Mouse (Mus musculus): ENCODE results near the gene Ppp2r5a. TPM values are rescaled to one million over a fixed set of nuclear protein-coding genes. Genes with fewer than 3 reads are reported as not detected.
"Not testable (repeated sequence)": the region's sequence is repeated elsewhere in the genome, so short reads cannot be mapped to it uniquely, and the experiment has no call there.

The Ppp2r5a gene
- polyA plus RNA-seq, 1 experiment from 2014 or later, result 14.4 TPM

DNA sequence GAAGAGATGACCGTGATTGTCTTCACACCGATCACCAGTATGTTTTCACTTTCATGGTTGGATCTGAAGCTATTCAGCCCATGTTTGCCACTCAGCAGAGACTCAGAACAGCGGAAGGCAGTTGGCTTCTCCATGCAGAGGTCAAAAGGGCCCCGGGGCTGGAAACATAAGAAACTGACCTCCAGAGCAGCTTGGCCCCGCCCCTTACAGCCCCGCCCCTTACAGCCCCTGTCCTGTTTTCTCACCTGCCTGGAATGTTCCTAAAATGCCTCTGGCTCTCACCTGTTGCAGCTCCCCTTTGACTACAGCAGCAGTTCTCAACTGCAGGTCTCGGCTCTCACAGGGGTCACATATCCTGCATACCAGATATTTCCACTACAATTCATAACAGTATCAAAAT, 29.5 kb upstream of the Ppp2r5a start:
- WGBS, result 13% methylated on average over 7 of the region's 7 CpGs
- Histone ChIP-seq H3K4me2 (peak overlapping the region; percentile 36), H3K9ac (no peak overlapping the region), H3K9me3 (no peaks in the 10 kb centered on the region), H3K36me3 (no peaks in the 10 kb centered on the region), H3K4me1 (peaks cover 28% of the 10 kb centered on the region), H3K27me3 (no peaks in the 10 kb centered on the region), H3K27ac (no peak overlapping the region), H3K4me3 (no peak overlapping the region)
- no peak for ATAC-seq (ENCODE audit: insufficient number of reproducible peaks, insufficient read depth, low FRiP score, low TSS enrichment, low read depth)

DNA sequence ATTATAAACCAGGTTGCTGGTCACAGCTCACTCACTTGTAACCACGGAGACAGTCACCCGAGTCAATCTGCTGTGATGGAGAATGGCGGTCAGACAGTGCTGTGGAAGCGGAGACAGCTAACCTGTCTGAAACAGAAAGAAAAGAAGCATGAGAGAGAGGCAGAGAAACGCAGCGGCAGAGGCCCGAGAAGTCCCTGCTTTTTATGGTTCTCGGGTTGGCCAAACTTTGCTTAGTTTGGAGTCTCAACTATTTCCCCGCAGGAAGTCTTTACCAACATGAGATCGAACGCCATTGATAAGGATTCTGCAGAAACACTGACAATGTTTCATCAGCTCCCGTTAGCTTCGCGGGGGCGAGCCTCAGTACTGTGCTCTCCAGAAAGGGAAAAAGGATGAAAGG, 29.0 kb upstream of the Ppp2r5a start:
- H3K4me1 ChIP-seq, result peaks cover 28% of the 10 kb centered on the region
- no peak overlapping the region for H3K27ac ChIP-seq
- peak overlapping the region; percentile 36 for H3K4me2 ChIP-seq
- no peaks in the 10 kb centered on the region for H3K27me3 ChIP-seq
- H3K9me3 ChIP-seq, result no peaks in the 10 kb centered on the region
- no peaks in the 10 kb centered on the region for H3K36me3 ChIP-seq
- no peak overlapping the region for H3K4me3 ChIP-seq
- no peak for ATAC-seq (ENCODE audit: insufficient number of reproducible peaks, insufficient read depth, low FRiP score, low TSS enrichment, low read depth)
- no peak overlapping the region for H3K9ac ChIP-seq
- WGBS, result 58% methylated on average over 15 of the region's 15 CpGs

DNA sequence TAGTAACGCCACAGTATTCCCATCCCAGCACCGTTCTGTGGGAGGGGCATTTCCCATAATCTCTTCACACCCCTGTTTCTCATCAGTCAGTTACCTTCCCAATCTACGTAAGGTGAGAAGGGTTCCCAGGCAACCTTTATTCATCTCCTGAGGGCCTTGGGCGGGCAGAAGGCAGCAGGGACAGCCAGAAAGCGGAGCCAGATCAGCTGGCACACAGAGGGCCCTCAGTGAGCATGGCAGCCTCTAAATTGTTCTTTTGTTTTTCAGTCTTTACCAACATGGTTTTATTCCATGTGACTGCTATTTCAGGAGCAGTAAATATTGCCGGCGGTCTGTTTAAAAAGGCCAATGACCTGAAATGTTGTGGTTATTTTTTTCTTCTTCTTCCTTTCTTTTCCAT, 27.0 kb upstream of the Ppp2r5a start:
- Histone ChIP-seq H3K27ac (no peak overlapping the region), H3K4me2 (no peak overlapping the region), H3K36me3 (no peaks in the 10 kb centered on the region), H3K4me1 (peaks cover 13% of the 10 kb centered on the region), H3K9ac (no peak overlapping the region), H3K4me3 (no peak overlapping the region), H3K27me3 (no peaks in the 10 kb centered on the region), H3K9me3 (no peaks in the 10 kb centered on the region)
- WGBS, result 68% methylated on average over 7 of the region's 7 CpGs
- ATAC-seq (ENCODE audit: insufficient number of reproducible peaks, insufficient read depth, low FRiP score, low TSS enrichment, low read depth), result no peak

DNA sequence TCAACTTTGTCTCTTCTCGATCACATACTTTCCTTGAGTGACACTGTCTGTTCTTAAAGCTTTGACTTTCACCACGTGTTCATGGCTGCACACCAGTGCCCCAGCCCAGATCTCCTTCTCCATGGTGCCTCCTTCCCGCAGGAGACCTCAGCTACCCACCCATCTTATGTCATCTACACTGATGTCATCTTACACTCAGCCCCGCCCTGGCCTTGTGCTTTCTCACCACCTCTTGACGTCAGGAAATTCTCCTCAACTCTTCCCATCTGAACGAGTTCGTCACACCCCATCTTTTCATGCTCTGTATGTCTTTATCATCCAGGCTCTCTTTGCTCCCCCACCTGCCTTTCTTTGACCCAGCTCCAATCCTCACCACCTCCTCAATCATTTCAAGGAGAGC, 22.8 kb upstream of the Ppp2r5a start:
- Histone ChIP-seq H3K36me3 (no peaks in the 10 kb centered on the region), H3K4me1 (0 out of 2 replicates have a peak, but pooled peaks cover 3% of the 10 kb centered on the region), H3K27ac (no peak overlapping the region), H3K4me3 (no peak overlapping the region), H3K9ac (no peak overlapping the region), H3K9me3 (no peaks in the 10 kb centered on the region), H3K4me2 (no peak overlapping the region), H3K27me3 (no peaks in the 10 kb centered on the region)
- no peak for ATAC-seq (ENCODE audit: insufficient number of reproducible peaks, insufficient read depth, low FRiP score, low TSS enrichment, low read depth)
- WGBS, result 73% methylated on average over 7 of the region's 7 CpGs

DNA sequence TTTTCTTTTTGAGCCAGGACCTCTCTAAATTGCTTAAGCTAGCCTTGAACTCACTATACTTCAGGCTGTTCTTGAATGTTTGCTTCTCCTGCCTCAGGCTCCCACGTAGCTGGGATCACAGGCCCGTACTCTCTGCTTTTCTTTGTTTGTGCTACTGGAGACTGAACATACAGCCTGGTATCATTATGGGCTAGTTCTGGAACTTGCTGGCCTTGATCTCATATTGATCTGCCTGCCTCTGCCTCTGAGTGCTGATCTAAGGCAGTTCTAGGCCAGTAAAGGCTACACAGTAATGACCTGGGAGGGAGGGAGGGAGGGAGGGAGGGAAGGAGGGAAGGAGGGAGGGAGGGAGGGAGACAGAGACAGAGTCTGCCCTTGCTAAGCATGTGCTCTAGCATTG, 20.1 kb upstream of the Ppp2r5a start:
- Histone ChIP-seq H3K9me3 (no peaks in the 10 kb centered on the region), H3K4me3 (no peak overlapping the region), H3K27me3 (no peaks in the 10 kb centered on the region), H3K27ac (no peak overlapping the region), H3K4me1 (peaks cover 5% of the 10 kb centered on the region), H3K36me3 (no peaks in the 10 kb centered on the region), H3K4me2 (no peak overlapping the region), H3K9ac (no peak overlapping the region)
- WGBS, result 68% methylated on average over 2 of the region's 2 CpGs
- no peak for ATAC-seq (ENCODE audit: insufficient number of reproducible peaks, insufficient read depth, low FRiP score, low TSS enrichment, low read depth)

DNA sequence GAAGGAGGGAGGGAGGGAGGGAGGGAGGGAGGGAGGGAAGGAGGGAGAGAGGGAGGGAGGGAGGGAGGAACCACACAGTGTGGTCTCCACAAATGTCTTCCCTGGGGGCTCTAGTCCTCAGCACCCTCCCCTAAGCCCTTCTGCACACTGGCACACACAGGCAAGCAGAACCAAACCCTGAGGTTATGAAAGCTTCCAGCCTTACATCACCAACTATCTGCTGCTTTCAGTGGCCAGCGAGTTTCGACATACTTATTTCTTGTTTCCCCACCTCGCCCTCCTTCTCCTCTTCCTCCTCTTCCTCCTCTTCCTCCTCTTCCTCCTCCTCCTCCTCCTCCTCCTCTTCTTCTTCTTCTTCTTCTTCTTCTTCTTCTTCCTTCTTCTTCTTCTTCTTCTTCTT, 19.6 kb upstream of the Ppp2r5a start:
- not testable (repeated sequence) for H3K4me2 ChIP-seq; H3K4me1 ChIP-seq; H3K27me3 ChIP-seq; H3K9me3 ChIP-seq; H3K9ac ChIP-seq; H3K27ac ChIP-seq; ATAC-seq (ENCODE audit: insufficient number of reproducible peaks, insufficient read depth, low FRiP score, low TSS enrichment, low read depth); H3K4me3 ChIP-seq; H3K36me3 ChIP-seq
- 57% methylated on average over 3 of the region's 3 CpGs for WGBS

DNA sequence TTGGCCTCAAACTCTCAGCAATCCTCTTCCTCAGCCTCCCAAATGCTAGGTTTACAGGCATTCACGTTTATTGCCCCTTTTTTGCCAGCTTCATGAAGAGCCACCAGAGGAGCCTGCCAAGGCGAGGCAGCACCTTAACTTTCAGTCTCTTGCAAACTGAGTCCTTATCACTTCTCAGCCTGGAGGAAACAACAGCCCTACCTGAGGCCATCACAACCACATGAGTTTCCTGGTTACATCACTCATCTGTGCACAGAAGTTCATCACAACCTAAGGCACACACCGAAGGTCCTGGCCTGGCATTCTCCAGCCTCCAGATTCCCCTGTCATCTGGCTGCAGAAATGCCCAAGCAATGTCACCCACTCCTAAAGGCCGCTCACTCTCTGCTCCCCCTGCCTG, 19.1 kb upstream of the Ppp2r5a start:
- no peak overlapping the region for H3K4me2 ChIP-seq
- H3K9me3 ChIP-seq, result no peaks in the 10 kb centered on the region
- H3K27ac ChIP-seq, result no peak overlapping the region
- H3K4me3 ChIP-seq, result no peak overlapping the region
- H3K4me1 ChIP-seq, result peaks cover 5% of the 10 kb centered on the region
- H3K36me3 ChIP-seq, result no peaks in the 10 kb centered on the region
- no peaks in the 10 kb centered on the region for H3K27me3 ChIP-seq
- ATAC-seq (ENCODE audit: insufficient number of reproducible peaks, insufficient read depth, low FRiP score, low TSS enrichment, low read depth), result no peak
- no peak overlapping the region for H3K9ac ChIP-seq
- 66% methylated on average over 4 of the region's 4 CpGs for WGBS

DNA sequence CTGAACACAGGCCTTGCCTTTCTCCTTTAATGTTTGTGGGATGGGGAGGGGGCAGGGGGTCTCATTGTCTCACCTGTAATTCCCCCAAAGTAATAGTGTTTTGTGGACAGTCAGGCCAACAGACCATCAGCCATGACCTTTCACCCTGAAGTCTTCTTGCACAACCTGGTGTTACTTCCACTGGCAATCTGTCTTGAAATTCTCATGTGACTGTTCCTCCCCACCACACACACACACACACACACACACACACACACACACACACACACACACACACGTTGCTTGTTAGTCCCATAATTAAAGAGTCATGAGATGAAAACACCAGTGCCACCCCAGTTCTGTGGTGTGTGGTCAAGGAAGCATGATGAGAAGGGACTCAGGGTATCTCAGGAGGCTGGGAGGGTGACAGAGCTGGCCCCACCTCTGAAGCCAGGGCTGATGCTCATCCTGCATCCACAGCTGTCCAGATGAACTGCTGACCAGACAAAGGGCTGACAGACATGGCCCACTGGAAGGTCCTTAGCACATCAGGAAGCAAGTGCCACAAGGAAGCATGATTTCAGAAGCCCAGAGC, 18.4 kb upstream of the Ppp2r5a start:
- Histone ChIP-seq H3K9ac (no peak overlapping the region), H3K4me3 (no peak overlapping the region), H3K36me3 (no peaks in the 10 kb centered on the region), H3K4me1 (peaks cover 5% of the 10 kb centered on the region), H3K27ac (no peak overlapping the region), H3K9me3 (no peaks in the 10 kb centered on the region), H3K4me2 (no peak overlapping the region), H3K27me3 (no peaks in the 10 kb centered on the region)
- WGBS, result 44% methylated on average over 1 of the region's 1 CpGs
- ATAC-seq (ENCODE audit: insufficient number of reproducible peaks, insufficient read depth, low FRiP score, low TSS enrichment, low read depth), result no peak

DNA sequence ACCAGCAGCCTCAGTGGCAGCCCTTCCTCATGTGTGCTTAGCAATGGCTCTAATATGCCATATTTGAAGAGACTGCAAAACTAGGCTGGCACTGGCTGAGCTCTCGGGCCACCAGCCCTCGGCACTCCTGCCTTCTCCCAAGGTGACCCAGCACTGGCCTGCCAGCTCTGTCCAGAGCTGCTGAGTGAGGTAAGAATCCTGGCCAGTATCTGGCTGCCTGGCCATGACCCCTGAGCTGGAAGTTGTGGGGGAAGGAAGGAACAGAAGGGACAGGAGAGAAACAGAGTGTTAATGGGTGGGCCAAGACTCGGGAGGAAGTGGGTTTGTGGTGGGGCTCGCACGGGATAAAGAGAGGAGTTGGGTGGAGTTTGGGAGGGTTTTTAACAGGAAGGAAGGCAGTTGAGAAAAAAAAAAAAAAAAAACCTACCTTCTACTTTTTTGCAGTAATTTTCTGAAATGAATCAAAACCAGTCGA, 17.9 kb upstream of the Ppp2r5a start:
- H3K9ac ChIP-seq, result no peak overlapping the region
- 44% methylated on average over 6 of the region's 6 CpGs for WGBS
- 0 out of 2 replicates have a peak overlapping the region, but pooled peaks have one; percentile 39 for H3K27ac ChIP-seq

DNA sequence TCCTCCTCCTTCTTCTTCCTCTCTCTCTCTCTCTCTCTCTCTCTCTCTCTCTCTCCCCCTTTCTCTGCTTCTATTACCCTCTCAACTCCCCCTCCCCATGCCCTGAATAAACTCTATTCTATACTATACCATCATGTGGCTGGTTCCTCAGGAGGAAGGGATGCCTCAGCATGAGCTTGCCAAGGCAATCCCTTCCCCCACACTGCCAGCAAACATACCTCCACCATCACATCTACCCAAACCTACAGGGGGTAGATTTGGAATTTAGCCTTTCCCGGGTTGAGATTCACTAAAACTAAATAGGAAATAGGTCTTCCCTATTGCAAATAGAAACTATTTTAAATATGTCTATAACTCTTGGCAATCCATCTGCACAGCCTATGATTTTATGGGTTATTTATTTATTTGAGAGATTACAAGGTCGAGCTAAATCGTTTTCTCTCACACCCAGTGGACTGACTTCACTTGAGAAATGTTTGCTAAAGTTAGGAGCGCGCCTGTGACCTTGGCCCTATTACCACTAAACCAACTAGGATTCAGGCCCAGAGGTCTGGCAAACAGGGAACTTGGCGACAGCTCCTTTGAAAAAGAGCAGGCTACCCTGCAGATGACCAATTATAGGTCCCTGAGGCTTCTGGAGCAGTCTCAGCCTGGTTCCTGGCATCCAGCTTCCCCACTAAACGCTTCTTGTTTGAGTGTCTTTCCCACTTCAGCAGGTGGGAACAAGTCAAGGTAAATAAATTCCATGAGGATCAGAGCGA, 17.1 kb upstream of the Ppp2r5a start:
- no peak for ATAC-seq (ENCODE audit: insufficient number of reproducible peaks, insufficient read depth, low FRiP score, low TSS enrichment, low read depth)
- peaks cover 8% of the 10 kb centered on the region for H3K4me1 ChIP-seq
- 0 out of 2 replicates have a peak overlapping the region, but pooled peaks have one; percentile 39 for H3K27ac ChIP-seq

More for the DNA sequence above, 17.9 kb upstream of the Ppp2r5a start:
- ATAC-seq (ENCODE audit: insufficient number of reproducible peaks, insufficient read depth, low FRiP score, low TSS enrichment, low read depth), result no peak
- Histone ChIP-seq H3K4me2 (no peak overlapping the region), H3K9me3 (no peaks in the 10 kb centered on the region), H3K36me3 (no peaks in the 10 kb centered on the region), H3K4me1 (peaks cover 7% of the 10 kb centered on the region), H3K27me3 (no peaks in the 10 kb centered on the region), H3K4me3 (no peak overlapping the region)

DNA sequence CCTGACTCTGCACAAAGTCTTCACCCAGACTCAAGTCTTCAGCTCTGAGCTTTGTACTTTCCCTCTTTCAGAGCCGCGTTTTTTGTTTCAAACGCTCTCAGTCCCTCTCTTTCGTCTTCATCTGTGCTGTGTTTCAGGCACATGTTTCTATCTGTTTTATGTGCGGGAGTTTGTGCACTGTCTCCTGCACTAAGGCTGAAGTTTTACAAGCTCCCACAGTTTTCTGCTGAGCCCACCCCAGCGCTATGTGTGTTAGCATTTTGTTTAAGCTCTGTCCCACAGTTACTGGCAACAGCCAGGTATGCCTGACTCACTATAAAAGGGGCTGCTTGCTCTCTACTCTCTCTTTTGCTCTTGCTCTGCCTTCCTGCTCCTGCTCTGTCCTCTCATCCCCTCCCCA, 16.3 kb upstream of the Ppp2r5a start:
- Histone ChIP-seq H3K4me1 (peaks cover 8% of the 10 kb centered on the region), H3K36me3 (no peaks in the 10 kb centered on the region), H3K4me3 (no peak overlapping the region), H3K4me2 (no peak overlapping the region), H3K27ac (no peak overlapping the region), H3K9ac (no peak overlapping the region), H3K27me3 (no peaks in the 10 kb centered on the region), H3K9me3 (no peaks in the 10 kb centered on the region)
- ATAC-seq (ENCODE audit: insufficient number of reproducible peaks, insufficient read depth, low FRiP score, low TSS enrichment, low read depth), result no peak
- 47% methylated on average over 6 of the region's 6 CpGs for WGBS

More for the DNA sequence above, 17.1 kb upstream of the Ppp2r5a start:
- Histone ChIP-seq H3K4me2 (no peak overlapping the region), H3K9ac (no peak overlapping the region), H3K36me3 (no peaks in the 10 kb centered on the region), H3K9me3 (no peaks in the 10 kb centered on the region), H3K4me3 (no peak overlapping the region), H3K27me3 (no peaks in the 10 kb centered on the region)
- 38% methylated on average over 8 of the region's 8 CpGs for WGBS

DNA sequence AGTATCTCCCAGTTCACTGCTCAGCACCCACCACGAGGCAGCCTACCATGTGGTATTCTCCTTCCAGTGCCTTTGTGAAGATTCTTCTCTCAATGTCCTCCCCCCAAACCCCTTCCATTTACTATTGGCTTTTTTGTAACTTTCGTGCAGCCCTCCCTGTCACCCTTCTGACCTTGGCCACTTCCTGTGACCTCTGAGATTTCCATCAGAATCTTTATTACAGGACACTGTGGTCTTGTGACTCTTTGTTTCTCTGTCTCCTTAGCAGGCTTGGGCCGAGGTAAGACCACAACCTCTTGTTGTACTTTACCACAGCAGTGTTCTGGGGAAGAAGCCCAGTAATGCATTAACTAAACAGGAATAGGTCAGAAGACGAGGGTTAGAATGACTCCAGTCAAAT, 15.9 kb upstream of the Ppp2r5a start:
- Histone ChIP-seq H3K36me3 (no peaks in the 10 kb centered on the region), H3K9me3 (no peaks in the 10 kb centered on the region), H3K27me3 (no peaks in the 10 kb centered on the region), H3K4me2 (no peak overlapping the region), H3K27ac (no peak overlapping the region), H3K4me1 (peaks cover 8% of the 10 kb centered on the region), H3K4me3 (no peak overlapping the region), H3K9ac (no peak overlapping the region)
- ATAC-seq (ENCODE audit: insufficient number of reproducible peaks, insufficient read depth, low FRiP score, low TSS enrichment, low read depth), result no peak
- WGBS, result 46% methylated on average over 4 of the region's 4 CpGs

All from embryonic facial prominence, embryonic 13.5 days (tissue).